Mouse (Mus musculus) cerebellum, adult 9-10 months (tissue): ENCODE data around the gene Kidins220.

Experiments
- DNase-seq: peaks from one replicate; pipeline ENCODE4 v3.0.0; 2022

Kidins220 gene

GRCm38 (mm10) chr12:25093241-25093774, 118.6 kb downstream of the Kidins220 start:
- peak; percentile 36 for DNase-seq

- DNase-seq = peak; percentile 45
Measured at GRCm38 (mm10) chr12:25094621-25095521, 120.1 kb downstream of the Kidins220 start.

GRCm38 (mm10) chr12:25095538-25095937, 120.8 kb downstream of the Kidins220 start:
- no peak for DNase-seq

- DNase-seq = peak; percentile 97
Measured at GRCm38 (mm10) chr12:25095974-25096639, 121.4 kb downstream of the Kidins220 start.

- DNase-seq = peak; percentile 46
Measured at GRCm38 (mm10) chr12:25096640-25097051, 121.9 kb downstream of the Kidins220 start.

- no peak for DNase-seq
Measured at GRCm38 (mm10) chr12:25097052-25097209, 122.2 kb downstream of the Kidins220 start, which contains the start of gene Id2. Gene Id2, minus strand, starts transcription at chr12:25097140.

- DNase-seq = peak; percentile 55
Measured at GRCm38 (mm10) chr12:25097210-25098160, 122.8 kb downstream of the Kidins220 start.

- DNase-seq = no peak
Measured at GRCm38 (mm10) chr12:25098161-25098550, 123.4 kb downstream of the Kidins220 start.

GRCm38 (mm10) chr12:25098561-25099312, 124.0 kb downstream of the Kidins220 start:
- DNase-seq = peak; percentile 83

- DNase-seq = peak; percentile 39
Measured at GRCm38 (mm10) chr12:25099313-25099562, 124.5 kb downstream of the Kidins220 start.

- peak; percentile 36 for DNase-seq
Measured at GRCm38 (mm10) chr12:25099563-25100408, 125.1 kb downstream of the Kidins220 start.

GRCm38 (mm10) chr12:25100411-25101217, 125.9 kb downstream of the Kidins220 start:
- peak; percentile 36 for DNase-seq

GRCm38 (mm10) chr12:25101389-25101788, 126.7 kb downstream of the Kidins220 start:
- peak; percentile 21 for DNase-seq

- DNase-seq = no peak
Measured at GRCm38 (mm10) chr12:25103911-25104310, 129.2 kb downstream of the Kidins220 start.

- DNase-seq = no peak
Measured at GRCm38 (mm10) chr12:25104541-25104940, 129.8 kb downstream of the Kidins220 start.

GRCm38 (mm10) chr12:25108865-25109264, 134.1 kb downstream of the Kidins220 start:
- DNase-seq = no peak

GRCm38 (mm10) chr12:25109971-25110681, 135.4 kb downstream of the Kidins220 start:
- DNase-seq = no peak

- no peak for DNase-seq
Measured at GRCm38 (mm10) chr12:25110682-25111078, 136.0 kb downstream of the Kidins220 start.
